Mouse (Mus musculus) heart, adult 18-20 months (tissue): ENCODE results near the gene Aoah. TPM values are rescaled to one million over a fixed set of nuclear protein-coding genes. Genes with fewer than 3 reads are reported as not detected.

ENCODE experiments used
- DNase-seq, 2 experiments: peaks; one replicate each; pipeline ENCODE4 v3.0.0; 2021 to 2022; ENCODE audit warnings: mixed read lengths in 1 of 2
- total RNA-seq, 2 experiments: library from RNA; stranded (reverse); gene quantifications; 2 replicates each; pipeline ENCODE4 v1.2.3; 2021

Gene Aoah
- total RNA-seq, 2 experiments from 2014 or later, result 1.1 to 1.4 TPM

DNA sequence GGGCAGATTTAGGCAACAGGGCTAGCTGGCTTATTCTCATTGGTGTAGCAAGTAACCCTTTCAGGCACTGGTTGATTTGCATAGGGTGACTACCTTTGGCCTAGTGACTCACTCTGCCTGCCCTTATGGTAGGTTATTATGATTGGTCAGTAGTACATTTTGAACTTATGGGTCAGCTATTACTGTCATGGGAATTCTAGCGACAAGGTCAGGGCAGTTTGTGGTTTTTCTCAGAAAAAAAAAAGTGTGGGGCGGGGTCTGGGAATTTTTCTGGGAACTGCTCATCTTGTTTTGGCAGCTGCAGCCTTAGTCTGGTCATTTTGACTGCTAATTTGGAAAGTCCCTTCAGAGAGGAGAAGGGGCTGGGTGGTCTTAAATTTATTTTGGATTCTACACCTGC is 272.1 kb downstream of the Aoah start:
- DNase-seq, result no peak

DNA sequence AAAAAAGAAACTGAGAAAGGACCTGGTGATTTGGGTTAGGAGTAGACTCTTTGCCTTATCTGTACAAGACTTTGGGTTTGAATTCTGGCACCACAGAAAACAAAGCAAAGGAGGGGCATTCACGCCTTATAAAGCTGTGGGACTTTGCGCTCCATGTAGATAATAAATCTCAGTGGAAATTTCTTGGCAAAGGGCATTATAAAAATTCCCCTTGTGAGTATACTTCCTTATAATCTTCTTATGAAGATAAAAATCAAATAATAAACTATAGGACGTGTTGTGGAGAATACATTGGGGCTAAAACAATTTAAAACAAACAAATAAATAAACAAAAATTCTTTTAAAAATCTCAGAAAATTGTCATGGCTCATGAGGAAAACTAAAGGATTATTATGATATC is 280.9 kb downstream of the Aoah start, which contains the start of gene Olfr1370:
TSS of gene Olfr1370 (minus strand) at position 101 of the 400 bp plus-strand sequence.
- no peak for DNase-seq

- peak; percentile 2 to 27 for DNase-seq
Observed at GRCm38 (mm10) chr13:21082686-21083085, 288.8 kb downstream of the Aoah start.
